Mouse (Mus musculus) small intestine, adult 10 weeks (tissue): ENCODE measurements around the gene Olfr633. TPM values are rescaled to one million over a fixed set of nuclear protein-coding genes. Genes with fewer than 3 reads are reported as not detected.

Source experiments
- polyA plus RNA-seq: library from polyadenylated mRNA; stranded (reverse); fragments of 350-450 nt; fragmentation: Illumina TruSeq; extraction: RNeasy Lipid Tissue Mini Kit (QIAGEN cat#74804); gene quantifications from one replicate; pipeline ENCODE4 v1.2.3, GENCODE M21; 2014; ENCODE audit warnings: low replicate concordance

Olfr633 gene
- polyA plus RNA-seq: not detected

GRCm38 (mm10) chr7:103944137-103944536 is at the start of gene Olfr633:
Gene Olfr633 (plus strand): TSS chr7:103944437.

GRCm38 (mm10) chr7:103903187-103903586 is 41.0 kb upstream of the Olfr633 start, which contains the start of gene Olfr65:
Gene Olfr65 (plus strand): TSS chr7:103903487.

GRCm38 (mm10) chr7:103928525-103928924 is 15.7 kb upstream of the Olfr633 start, which contains the start of gene Olfr631:
Gene Olfr631 (plus strand): TSS chr7:103928825.

GRCm38 (mm10) chr7:103934264-103934663 is 10.0 kb upstream of the Olfr633 start, which contains the start of gene Olfr632:
Gene Olfr632 (plus strand): TSS chr7:103934347.

GRCm38 (mm10) chr7:103970852-103971251 is 26.6 kb downstream of the Olfr633 start, which contains the start of gene Olfr635:
Gene Olfr635 (plus strand): TSS chr7:103971152.

GRCm38 (mm10) chr7:103998446-103998845 is 54.2 kb downstream of the Olfr633 start, which contains the start of gene Olfr638:
Gene Olfr638 (plus strand): TSS chr7:103998746.

Other genes starting within 250 kb of the Olfr633 start
- gene Olfr243, start 229.8 kb upstream of the Olfr633 start, polyA plus RNA-seq: not detected
- gene Olfr628, start 214.1 kb upstream of the Olfr633 start, polyA plus RNA-seq: not detected
- not detected for gene Olfr629, start 199.5 kb upstream of the Olfr633 start, polyA plus RNA-seq
- not detected for gene Olfr630, start 187.1 kb upstream of the Olfr633 start, polyA plus RNA-seq
- not detected for gene Olfr69, start 172.8 kb upstream of the Olfr633 start, polyA plus RNA-seq
- gene Olfr68, start 164.7 kb upstream of the Olfr633 start, polyA plus RNA-seq: not detected
- gene Olfr67, start 152.6 kb upstream of the Olfr633 start, polyA plus RNA-seq: not detected
- 1.4 TPM for gene Hbb-bt, start 130.4 kb upstream of the Olfr633 start, polyA plus RNA-seq
- 17.2 TPM for gene Hbb-bs, start 116.3 kb upstream of the Olfr633 start, polyA plus RNA-seq
- not detected for gene Hbb-bh2, start 103.9 kb upstream of the Olfr633 start, polyA plus RNA-seq
- not detected for gene Hbb-bh1, start 101.3 kb upstream of the Olfr633 start, polyA plus RNA-seq
- gene Hbb-y, start 91.2 kb upstream of the Olfr633 start, polyA plus RNA-seq: not detected
- gene Olfr66, start 58.2 kb upstream of the Olfr633 start, polyA plus RNA-seq: not detected
- gene Olfr64, start 50.0 kb upstream of the Olfr633 start, polyA plus RNA-seq: not detected
- gene Olfr65, start 41.0 kb upstream of the Olfr633 start, polyA plus RNA-seq: not detected
- not detected for gene Olfr631, start 15.6 kb upstream of the Olfr633 start, polyA plus RNA-seq
- not detected for gene Olfr632, start 10.1 kb upstream of the Olfr633 start, polyA plus RNA-seq
- not detected for gene Olfr635, start 26.7 kb downstream of the Olfr633 start, polyA plus RNA-seq
- not detected for gene Olfr638, start 54.3 kb downstream of the Olfr633 start, polyA plus RNA-seq
- not detected for gene Olfr639, start 72.9 kb downstream of the Olfr633 start, polyA plus RNA-seq
- gene Olfr640, start 81.1 kb downstream of the Olfr633 start, polyA plus RNA-seq: not detected
- gene Olfr641, start 91.0 kb downstream of the Olfr633 start, polyA plus RNA-seq: not detected
- not detected for gene Olfr642, start 108.2 kb downstream of the Olfr633 start, polyA plus RNA-seq
- not detected for gene 4930516K23Rik, start 117.0 kb downstream of the Olfr633 start, polyA plus RNA-seq
- gene Olfr644, start 127.4 kb downstream of the Olfr633 start, polyA plus RNA-seq: not detected
- gene Olfr645, start 141.0 kb downstream of the Olfr633 start, polyA plus RNA-seq: not detected
- gene Olfr646, start 160.4 kb downstream of the Olfr633 start, polyA plus RNA-seq: not detected
- gene Ubqln5, start 185.4 kb downstream of the Olfr633 start, polyA plus RNA-seq: not detected
- gene Olfr643, start 193.0 kb downstream of the Olfr633 start, polyA plus RNA-seq: not detected
- gene Ubqln3, start 198.8 kb downstream of the Olfr633 start, polyA plus RNA-seq: not detected
- not detected for gene Ubqlnl, start 206.1 kb downstream of the Olfr633 start, polyA plus RNA-seq
- not detected for gene Olfm5, start 220.4 kb downstream of the Olfr633 start, polyA plus RNA-seq
- gene Olfr648, start 239.0 kb downstream of the Olfr633 start, polyA plus RNA-seq: 0.19 TPM